Mouse (Mus musculus): ENCODE results near the gene Ppp1r10. TPM values are rescaled to one million over a fixed set of nuclear protein-coding genes. Genes with fewer than 3 reads are reported as not detected.
A peak's percentile ranks its signal among the peaks of the same experiment; 100 is the strongest.

The Ppp1r10 gene
- polyA plus RNA-seq, 1 experiment from 2014 or later = 38.2 TPM

DNA sequence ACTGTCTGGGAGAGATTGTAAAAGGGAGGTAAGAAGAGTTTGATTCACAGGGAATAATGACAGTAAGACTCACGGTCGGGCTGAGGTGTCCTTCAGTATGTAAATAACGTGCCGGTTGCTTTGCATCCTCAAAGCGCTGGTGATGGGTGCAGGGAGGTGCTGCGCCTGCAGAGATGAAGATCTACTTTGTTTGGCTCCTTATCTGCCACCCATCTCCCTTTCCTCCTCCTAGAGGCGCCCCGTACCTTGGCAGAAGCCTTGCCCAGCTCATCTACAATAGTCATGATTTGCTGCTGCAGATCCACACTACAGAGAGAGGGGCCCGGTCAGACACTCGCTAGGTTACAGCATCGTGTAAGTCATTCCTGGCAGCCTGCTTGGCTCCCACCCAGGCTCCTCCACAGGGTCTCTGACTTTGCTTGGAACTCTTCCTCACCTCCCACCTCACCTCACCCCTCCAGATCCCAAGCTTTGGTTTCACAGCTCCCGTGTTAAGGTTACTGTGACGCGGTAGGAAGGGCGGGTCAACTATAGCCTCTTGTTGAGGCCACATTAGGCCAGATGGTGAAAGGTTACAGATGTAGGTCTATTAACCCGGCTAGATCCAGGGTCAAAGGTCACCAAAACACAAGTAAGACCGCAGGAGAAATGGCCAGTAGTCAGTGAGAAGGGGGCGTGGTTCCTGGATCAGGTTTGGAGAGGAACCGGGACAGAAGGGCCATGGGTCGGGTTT, 6.9 kb upstream of the Ppp1r10 start:
- H3K27me3 ChIP-seq (ENCODE audit: control insufficient read depth, insufficient read depth, low read length) = no peaks in the 10 kb centered on the region
- peak overlapping the region; percentile 89 for H3K4me2 ChIP-seq (ENCODE audit: low read depth, low read length)
- no peaks in the 10 kb centered on the region; the same call in 1 of the 2 replicates for H3K4me1 ChIP-seq (ENCODE audit: control insufficient read depth, insufficient read depth, low read length)
- H3K4me3 ChIP-seq (ENCODE audit: low read depth, low read length) = peak overlapping the region; percentile 75
- no peaks in the 10 kb centered on the region for H3K9me3 ChIP-seq (replicated peaks; ENCODE audit: control insufficient read depth, low read length)
- peak overlapping the region; percentile 82 for H3K9ac ChIP-seq (replicated peaks; ENCODE audit: low read length)
- H3K36me3 ChIP-seq (replicated peaks; ENCODE audit: control insufficient read depth, insufficient read depth, low read depth, low read length) = no peaks in the 10 kb centered on the region; the same call in none of the 2 replicates
- ATAC-seq (replicated peaks; ENCODE audit: insufficient number of reproducible peaks, low FRiP score, low TSS enrichment, low read depth) = peak; percentile 19; the same call in 1 of the 2 replicates
- WGBS = 24% methylated on average over 20 of the region's 20 CpGs
- H3K27ac ChIP-seq (replicated peaks; ENCODE audit: low read depth, low read length) = peak overlapping the region; percentile 47; the same call in 1 of the 2 replicates
- no peak for DNase-seq (ENCODE audit: low spot score)

DNA sequence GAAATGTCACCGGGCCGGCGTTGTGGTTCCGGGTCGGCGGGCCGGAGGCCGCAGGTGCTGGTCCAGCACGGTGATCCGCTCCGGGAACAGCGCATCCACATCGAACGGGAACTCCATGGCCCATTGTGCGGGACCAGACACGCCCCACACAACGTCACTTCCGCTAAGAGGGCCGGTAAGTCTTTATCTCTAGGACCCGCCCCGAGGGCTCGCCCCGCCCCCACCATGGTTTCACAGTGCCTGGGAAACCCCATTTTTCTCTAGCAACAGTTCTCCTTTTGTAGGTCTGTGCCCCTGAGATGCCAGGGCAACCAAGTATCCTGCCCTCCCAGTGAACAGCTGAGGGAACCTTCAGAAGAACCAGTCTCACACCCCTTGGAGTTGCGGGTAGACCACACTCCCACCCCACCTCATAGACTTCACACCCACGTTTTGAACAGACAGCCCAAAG, 6.3 kb upstream of the Ppp1r10 start, which contains the start of gene Atat1:
Gene Atat1 (minus strand): TSS at position 157 of the 451 bp plus-strand sequence.
- H3K36me3 ChIP-seq (replicated peaks; ENCODE audit: control insufficient read depth, insufficient read depth, low read depth, low read length) = no peaks in the 10 kb centered on the region; the same call in 1 of the 2 replicates
- peak within 1 kb of the TSS; percentile 89 for H3K4me2 ChIP-seq (ENCODE audit: low read depth, low read length)
- WGBS = 3% methylated on average over 25 of the region's 25 CpGs
- no peaks in the 10 kb centered on the region for H3K9me3 ChIP-seq (replicated peaks; ENCODE audit: control insufficient read depth, low read length)
- peak within 1 kb of the TSS; percentile 82 for H3K9ac ChIP-seq (replicated peaks; ENCODE audit: low read length)
- H3K27me3 ChIP-seq (ENCODE audit: control insufficient read depth, insufficient read depth, low read length) = no peaks in the 10 kb centered on the region
- peak within 1 kb of the TSS; percentile 75 for H3K4me3 ChIP-seq (ENCODE audit: low read depth, low read length)
- DNase-seq (ENCODE audit: low spot score) (peak; percentile 98), ATAC-seq (replicated peaks; ENCODE audit: insufficient number of reproducible peaks, low FRiP score, low TSS enrichment, low read depth) (peak; percentile 76)
- H3K27ac ChIP-seq (replicated peaks; ENCODE audit: low read depth, low read length) = peak within 1 kb of the TSS; percentile 47; the same call in 1 of the 2 replicates
- no peaks in the 10 kb centered on the region; the same call in 1 of the 2 replicates for H3K4me1 ChIP-seq (ENCODE audit: control insufficient read depth, insufficient read depth, low read length)

DNA sequence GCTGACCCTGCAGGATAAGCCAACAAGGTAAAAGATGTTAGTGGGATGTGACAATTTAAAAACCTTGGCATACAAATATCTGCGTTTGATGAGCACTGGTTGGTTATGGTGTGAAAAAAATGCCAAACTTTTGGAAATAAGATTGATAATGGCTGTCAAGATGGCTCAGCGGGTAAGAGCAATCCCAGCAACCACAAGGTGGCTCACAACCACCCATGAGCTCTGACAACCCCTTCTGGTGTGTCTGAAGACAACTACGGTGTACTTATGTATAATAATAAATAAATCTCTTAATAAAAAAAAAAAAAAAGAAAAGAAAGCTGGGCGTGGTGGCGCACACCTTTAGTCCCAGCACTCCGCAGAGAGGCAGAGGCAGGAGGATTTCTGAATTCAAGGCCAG, 1.3 kb upstream of the Ppp1r10 start:
- Histone ChIP-seq H3K36me3 (replicated peaks; ENCODE audit: control insufficient read depth, insufficient read depth, low read depth, low read length) (no peaks in the 10 kb centered on the region; the same call in 1 of the 2 replicates), H3K27me3 (ENCODE audit: control insufficient read depth, insufficient read depth, low read length) (no peaks in the 10 kb centered on the region), H3K9ac (replicated peaks; ENCODE audit: low read length) (no peak overlapping the region), H3K9me3 (replicated peaks; ENCODE audit: control insufficient read depth, low read length) (no peaks in the 10 kb centered on the region), H3K4me2 (ENCODE audit: low read depth, low read length) (no peak overlapping the region; the same call in 1 of the 2 replicates), H3K4me1 (ENCODE audit: control insufficient read depth, insufficient read depth, low read length) (no peaks in the 10 kb centered on the region; the same call in 1 of the 2 replicates), H3K4me3 (ENCODE audit: low read depth, low read length) (peak overlapping the region; percentile 72; the same call in 1 of the 2 replicates), H3K27ac (replicated peaks; ENCODE audit: low read depth, low read length) (no peak overlapping the region)
- DNase-seq (ENCODE audit: low spot score) (no peak), ATAC-seq (replicated peaks; ENCODE audit: insufficient number of reproducible peaks, low FRiP score, low TSS enrichment, low read depth) (no peak)
- WGBS = 86% methylated on average over 6 of the region's 6 CpGs

DNA sequence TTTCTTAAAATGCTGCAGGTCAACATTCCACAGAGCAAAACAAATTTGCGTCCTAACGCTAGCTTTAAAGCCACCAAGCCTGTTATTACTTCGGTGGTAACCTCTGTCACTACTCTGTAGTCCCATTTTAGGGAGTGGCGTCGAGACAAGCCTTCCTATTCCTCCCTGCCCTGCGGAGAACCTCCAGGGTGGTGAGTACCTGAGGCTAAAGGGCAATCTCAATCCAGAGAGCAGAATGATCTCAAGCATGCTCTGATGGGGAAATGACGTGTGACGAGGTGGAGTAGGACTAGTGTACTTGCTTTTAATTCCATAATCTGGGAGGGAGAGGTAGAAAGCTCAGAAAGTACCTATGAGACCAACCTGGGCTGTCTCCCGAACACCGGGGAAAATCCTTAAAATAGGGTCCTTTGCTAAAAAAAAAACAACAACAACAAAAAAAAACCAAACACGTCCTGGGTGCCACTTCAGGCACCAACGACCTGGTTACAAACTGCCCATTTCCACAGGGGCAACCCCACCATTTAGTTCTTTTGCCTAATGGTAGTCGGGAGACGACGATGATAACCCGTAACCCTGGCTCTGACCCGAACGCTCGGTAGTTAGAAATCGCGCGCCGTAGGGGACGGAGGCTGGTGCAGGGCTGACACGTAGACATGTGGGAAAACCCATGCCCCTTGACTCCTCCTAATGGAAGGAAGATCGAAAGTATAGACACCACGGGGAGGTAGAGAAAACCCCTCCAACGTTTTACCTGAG, 517 bp upstream of the Ppp1r10 start:
- peak overlapping the region; percentile 54; the same call in 1 of the 2 replicates for H3K27ac ChIP-seq (replicated peaks; ENCODE audit: low read depth, low read length)
- peak overlapping the region; percentile 72 for H3K4me3 ChIP-seq (ENCODE audit: low read depth, low read length)
- ATAC-seq (replicated peaks; ENCODE audit: insufficient number of reproducible peaks, low FRiP score, low TSS enrichment, low read depth) = peak; percentile 15; the same call in 1 of the 2 replicates
- H3K36me3 ChIP-seq (replicated peaks; ENCODE audit: control insufficient read depth, insufficient read depth, low read depth, low read length) = no peaks in the 10 kb centered on the region; the same call in 1 of the 2 replicates
- H3K9ac ChIP-seq (replicated peaks; ENCODE audit: low read length) = peak overlapping the region; percentile 99
- H3K4me1 ChIP-seq (ENCODE audit: control insufficient read depth, insufficient read depth, low read length) = no peaks in the 10 kb centered on the region; the same call in 1 of the 2 replicates
- no peaks in the 10 kb centered on the region for H3K27me3 ChIP-seq (ENCODE audit: control insufficient read depth, insufficient read depth, low read length)
- 3% methylated on average over 28 of the region's 28 CpGs for WGBS
- no peaks in the 10 kb centered on the region for H3K9me3 ChIP-seq (replicated peaks; ENCODE audit: control insufficient read depth, low read length)
- DNase-seq (ENCODE audit: low spot score) = peak; percentile 9
- peak overlapping the region; percentile 51 for H3K4me2 ChIP-seq (ENCODE audit: low read depth, low read length)

DNA sequence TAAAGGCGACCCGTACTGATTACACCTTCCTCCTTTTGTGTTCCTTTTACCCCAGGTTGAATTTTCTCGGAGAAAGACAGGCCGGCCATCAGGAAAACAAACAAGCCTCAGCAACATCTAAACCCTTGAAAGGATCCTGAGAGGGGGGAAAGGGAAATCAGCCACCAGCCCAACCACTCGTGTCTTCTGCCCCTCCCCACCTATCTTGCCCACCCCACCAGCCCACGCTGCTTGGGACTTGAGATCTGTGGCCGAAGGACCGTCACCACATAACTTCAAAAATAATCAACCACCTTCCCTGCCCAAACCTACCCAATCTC, 869 bp downstream of the Ppp1r10 start:
- Histone ChIP-seq H3K9me3 (replicated peaks; ENCODE audit: control insufficient read depth, low read length) (no peaks in the 10 kb centered on the region), H3K4me2 (ENCODE audit: low read depth, low read length) (peak overlapping the region; percentile 97), H3K36me3 (replicated peaks; ENCODE audit: control insufficient read depth, insufficient read depth, low read depth, low read length) (no peaks in the 10 kb centered on the region; the same call in 1 of the 2 replicates), H3K27me3 (ENCODE audit: control insufficient read depth, insufficient read depth, low read length) (no peaks in the 10 kb centered on the region), H3K4me1 (ENCODE audit: control insufficient read depth, insufficient read depth, low read length) (no peaks in the 10 kb centered on the region; the same call in 1 of the 2 replicates), H3K27ac (replicated peaks; ENCODE audit: low read depth, low read length) (peak overlapping the region; percentile 95), H3K9ac (replicated peaks; ENCODE audit: low read length) (peak overlapping the region; percentile 99), H3K4me3 (ENCODE audit: low read depth, low read length) (peak overlapping the region; percentile 72)
- ATAC-seq (replicated peaks; ENCODE audit: insufficient number of reproducible peaks, low FRiP score, low TSS enrichment, low read depth) (no peak), DNase-seq (ENCODE audit: low spot score) (no peak)
- 0% methylated on average over 8 of the region's 8 CpGs for WGBS

DNA sequence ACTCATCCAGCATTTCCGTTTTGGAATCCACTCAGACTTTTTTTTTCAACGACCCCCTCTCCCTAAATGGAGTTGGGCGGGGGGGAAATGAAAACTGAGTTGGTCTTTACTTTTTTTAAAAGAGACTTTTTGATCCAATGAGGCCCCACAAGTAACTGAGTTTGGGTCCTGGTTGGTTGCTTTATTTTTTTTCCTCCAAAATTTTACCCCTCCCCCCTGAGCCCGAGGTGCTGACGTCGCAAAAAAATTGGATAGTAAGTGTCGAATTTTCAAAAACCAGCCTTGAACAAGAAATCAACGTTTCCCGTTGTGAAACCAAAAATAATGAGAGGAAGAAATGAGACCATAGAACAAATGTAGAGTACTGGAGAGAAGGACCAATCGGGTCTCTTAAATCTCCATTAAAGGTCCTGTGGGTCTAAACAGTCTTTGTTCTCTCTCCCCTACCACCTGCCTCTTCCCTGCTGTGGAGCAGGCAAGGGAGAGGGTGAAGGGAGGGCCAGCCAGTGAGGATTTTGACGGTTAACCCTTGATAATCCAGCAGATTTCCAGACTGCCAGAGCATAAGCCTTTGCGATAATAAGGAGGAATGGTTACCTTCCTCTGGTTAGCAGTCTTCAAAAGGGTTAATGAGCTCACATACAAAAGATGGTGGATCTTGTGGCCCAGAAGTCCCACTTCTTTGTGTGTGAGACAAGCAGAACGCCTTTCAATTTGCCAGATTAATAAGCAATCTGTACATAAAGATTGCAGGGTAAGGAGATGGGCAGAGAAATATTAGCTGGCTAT, 1.4 kb downstream of the Ppp1r10 start:
- peak; percentile 76 for DNase-seq (ENCODE audit: low spot score)
- Histone ChIP-seq H3K27ac (replicated peaks; ENCODE audit: low read depth, low read length) (peak overlapping the region; percentile 95), H3K9ac (replicated peaks; ENCODE audit: low read length) (peak overlapping the region; percentile 99), H3K9me3 (replicated peaks; ENCODE audit: control insufficient read depth, low read length) (no peaks in the 10 kb centered on the region), H3K4me1 (ENCODE audit: control insufficient read depth, insufficient read depth, low read length) (no peaks in the 10 kb centered on the region; the same call in 1 of the 2 replicates), H3K27me3 (ENCODE audit: control insufficient read depth, insufficient read depth, low read length) (no peaks in the 10 kb centered on the region), H3K4me2 (ENCODE audit: low read depth, low read length) (peak overlapping the region; percentile 97), H3K4me3 (ENCODE audit: low read depth, low read length) (peak overlapping the region; percentile 72), H3K36me3 (replicated peaks; ENCODE audit: control insufficient read depth, insufficient read depth, low read depth, low read length) (no peaks in the 10 kb centered on the region)
- under 1% methylated on average over 13 of the region's 13 CpGs for WGBS
- no peak for ATAC-seq (replicated peaks; ENCODE audit: insufficient number of reproducible peaks, low FRiP score, low TSS enrichment, low read depth)

DNA sequence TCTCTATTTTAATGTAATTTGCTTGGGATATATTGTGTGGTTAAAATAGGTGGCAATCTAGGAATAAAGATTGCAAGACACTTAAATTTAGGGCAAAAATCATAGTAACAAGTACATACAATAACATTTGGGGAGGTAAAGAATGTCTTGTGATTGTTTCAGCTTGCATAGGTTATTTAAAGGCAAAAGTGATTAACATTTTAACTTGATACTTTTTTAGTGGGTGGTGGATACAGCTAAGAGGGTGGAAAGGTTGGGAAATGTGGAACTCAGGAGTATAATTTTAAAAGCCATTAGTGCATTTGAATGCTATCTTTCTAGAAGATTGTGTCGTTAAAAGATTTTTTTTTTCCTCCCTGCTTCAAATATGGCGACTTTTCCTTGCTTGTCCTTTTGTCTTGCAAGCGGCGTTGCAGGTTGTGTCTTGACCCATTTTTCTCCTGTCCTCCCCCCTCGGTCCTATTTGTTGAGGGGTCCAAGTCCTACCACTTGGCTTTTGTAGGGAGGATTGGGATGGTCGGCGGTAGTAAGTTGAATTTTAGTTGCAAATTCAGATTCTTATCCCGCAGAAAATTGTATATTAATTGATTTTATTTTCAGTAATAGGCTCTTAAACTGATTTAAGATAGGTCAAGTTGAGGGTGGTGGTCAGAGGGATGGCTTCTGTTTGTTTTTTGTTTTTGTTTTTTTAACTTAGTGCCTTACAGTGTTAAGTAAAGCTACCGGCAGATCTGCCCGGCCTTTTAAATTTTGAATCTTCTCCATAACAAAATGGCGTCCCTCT, 2.2 kb downstream of the Ppp1r10 start:
- H3K9me3 ChIP-seq (replicated peaks; ENCODE audit: control insufficient read depth, low read length) = no peaks in the 10 kb centered on the region
- H3K36me3 ChIP-seq (replicated peaks; ENCODE audit: control insufficient read depth, insufficient read depth, low read depth, low read length) = no peaks in the 10 kb centered on the region
- H3K9ac ChIP-seq (replicated peaks; ENCODE audit: low read length) = peak overlapping the region; percentile 99
- H3K27me3 ChIP-seq (ENCODE audit: control insufficient read depth, insufficient read depth, low read length) = no peaks in the 10 kb centered on the region
- 0% methylated on average over 11 of the region's 11 CpGs for WGBS
- DNase-seq (ENCODE audit: low spot score) (peak; percentile 74), ATAC-seq (replicated peaks; ENCODE audit: insufficient number of reproducible peaks, low FRiP score, low TSS enrichment, low read depth) (no peak)
- H3K4me3 ChIP-seq (ENCODE audit: low read depth, low read length) = peak overlapping the region; percentile 72
- peak overlapping the region; percentile 95 for H3K27ac ChIP-seq (replicated peaks; ENCODE audit: low read depth, low read length)
- H3K4me2 ChIP-seq (ENCODE audit: low read depth, low read length) = peak overlapping the region; percentile 97
- no peaks in the 10 kb centered on the region; the same call in 1 of the 2 replicates for H3K4me1 ChIP-seq (ENCODE audit: control insufficient read depth, insufficient read depth, low read length)
